Mouse (Mus musculus) liver, embryonic 14.5 days (tissue): ENCODE measurements around the gene Maml2.
A peak's percentile ranks its signal among the peaks of the same experiment; 100 is the strongest.

Experiments
- CTCF ChIP-seq: IDR thresholded peaks from 2 replicates; pipeline ENCODE4 v1.5.1; 2016; ENCODE audit warnings: antibody characterized with exemption, low read depth, control low read depth
- EP300 ChIP-seq: IDR thresholded peaks from 2 replicates; pipeline ENCODE4 v1.6.1; 2016; ENCODE audit warnings: antibody characterized with exemption, low read depth

- TF ChIP-seq CTCF (peak; percentile 73), EP300 (no peak)
Measured at GRCm38 (mm10) chr9:13296274-13297121, 1.3 kb upstream of the Maml2 start.
